Mouse (Mus musculus) forebrain, postnatal 0 days (tissue): ENCODE data around the gene Smap2. TPM values are rescaled to one million over a fixed set of nuclear protein-coding genes. Genes with fewer than 3 reads are reported as not detected.
A peak's percentile ranks its signal among the peaks of the same experiment; 100 is the strongest.

Experiments
- ATAC-seq: fragments of 200-750 bp; cut with Nextera tagmentation; 2 replicates; pipeline ENCODE4 v1.8.0; 2017; ENCODE audit warnings: mild to moderate bottlenecking, moderate library complexity
- DNase-seq: peaks from one replicate; pipeline ENCODE4 v3.0.0-alpha.2; 2015
- H3K27ac ChIP-seq: fragments of 300-500 bp; sonication (generic); 2 replicates; pipeline ENCODE4 v1.5.1; 2014; ENCODE audit warnings: low read depth, mild to moderate bottlenecking, antibody characterized with exemption, low read length, moderate library complexity, mixed read lengths
- H3K27me3 ChIP-seq: fragments of 300-500 bp; sonication (generic); 2 replicates; pipeline ENCODE4 v1.6.1; 2014; ENCODE audit warnings: mild to moderate bottlenecking, low read length, mixed read lengths; ENCODE audit not compliant: insufficient read depth
- H3K36me3 ChIP-seq: fragments of 300-500 bp; sonication (generic); 2 replicates; pipeline ENCODE4 v1.6.1; 2014; ENCODE audit warnings: mild to moderate bottlenecking, moderate library complexity; ENCODE audit not compliant: insufficient read depth
- H3K4me1 ChIP-seq: fragments of 300-500 bp; sonication (generic); 2 replicates; pipeline ENCODE4 v1.6.1; 2014; ENCODE audit warnings: antibody characterized with exemption; ENCODE audit not compliant: insufficient read depth
- H3K4me2 ChIP-seq: fragments of 300-500 bp; sonication (generic); 2 replicates; pipeline ENCODE4 v1.6.1; 2014; ENCODE audit warnings: low read depth, mild to moderate bottlenecking, moderate library complexity
- H3K4me3 ChIP-seq: fragments of 300-500 bp; sonication (generic); 2 replicates; pipeline ENCODE4 v1.5.1; 2014; ENCODE audit warnings: low read depth, low read length, mixed read lengths
- H3K9ac ChIP-seq: fragments of 300-500 bp; sonication (generic); 2 replicates; pipeline ENCODE4 v1.6.1; 2014; ENCODE audit warnings: mild to moderate bottlenecking
- H3K9me3 ChIP-seq: fragments of 300-500 bp; sonication (generic); 2 replicates; pipeline ENCODE4 v1.6.1; 2016; ENCODE audit warnings: low read length
- CTCF ChIP-seq: sonication (generic); IDR thresholded peaks from 2 replicates; pipeline ENCODE4 v1.5.1; 2016; ENCODE audit warnings: antibody characterized with exemption, control low read depth, low read depth
- WGBS: fragments of 180-500 bp; shearing (Covaris S2); extraction: QIAGEN DNeasy Blood & Tissue Kit; methylation state at CpG from one replicate; pipeline ENCODE4 v1.1.7; 2014; 5-methylcytosine and 5-hydroxymethylcytosine counted together
- polyA plus RNA-seq: library from polyadenylated mRNA; unstranded; fragments of >200 nt; fragmentation: Nextera tagmentation; extraction: Ambion mirVana; gene quantifications from 2 replicates; pipeline ENCODE4 v1.2.1, GENCODE M21; 2015
- total RNA-seq: library from RNA; depleted of rRNA; stranded (reverse); fragments of >200 nt; gene quantifications from 2 replicates; pipeline ENCODE4 v1.2.3, GENCODE M21; 2014

Smap2 gene
- total and polyA plus RNA-seq, 2 experiments from 2014 or later = 49.7 to 92.0 TPM

DNA sequence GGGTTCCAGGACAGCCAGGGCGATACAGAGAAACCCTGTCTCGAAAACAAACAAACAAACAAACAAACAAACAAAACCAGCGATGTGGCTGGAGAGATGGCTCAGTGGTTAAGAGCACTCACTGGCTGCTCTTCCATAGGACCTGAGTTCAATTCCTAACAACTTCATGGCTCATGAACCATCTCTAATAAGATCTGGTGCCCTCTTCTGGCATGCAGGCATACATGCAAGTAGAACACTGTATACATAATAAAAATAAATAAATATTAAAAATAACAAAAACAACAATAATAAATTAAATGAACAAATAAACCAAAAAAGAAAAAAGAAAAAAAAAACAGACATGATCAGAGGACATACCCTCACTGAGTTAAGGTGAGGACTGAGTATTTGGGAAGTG is 12.6 kb upstream of the Smap2 start:
- Histone ChIP-seq H3K4me1 (no peaks in the 10 kb centered on the region), H3K27me3 (no peaks in the 10 kb centered on the region), H3K27ac (no peak overlapping the region), H3K9ac (no peak overlapping the region), H3K36me3 (no peaks in the 10 kb centered on the region), H3K4me2 (no peak overlapping the region), H3K9me3 (no peaks in the 10 kb centered on the region), H3K4me3 (no peak overlapping the region)
- WGBS = 82% methylated on average over 3 of the region's 3 CpGs
- peak; percentile 28; the same call in 1 of the 2 replicates for TF ChIP-seq CTCF
- ATAC-seq (no peak), DNase-seq (no peak)

- no peaks in the 10 kb centered on the region for H3K36me3 ChIP-seq
- peak; percentile 81 for TF ChIP-seq CTCF
- no peaks in the 10 kb centered on the region for H3K27me3 ChIP-seq
- no peak overlapping the region for H3K9ac ChIP-seq
- H3K4me2 ChIP-seq = no peak overlapping the region
- H3K4me1 ChIP-seq = no peaks in the 10 kb centered on the region
- H3K27ac ChIP-seq = no peak overlapping the region
- DNase-seq (peak; percentile 65), ATAC-seq (peak; percentile 12; the same call in 1 of the 2 replicates)
- no peaks in the 10 kb centered on the region for H3K9me3 ChIP-seq
- no peak overlapping the region for H3K4me3 ChIP-seq
- 20% methylated on average over 14 of the region's 14 CpGs for WGBS
Observed at GRCm38 (mm10) chr4:121028659-121029392, 11.8 kb upstream of the Smap2 start.

DNA sequence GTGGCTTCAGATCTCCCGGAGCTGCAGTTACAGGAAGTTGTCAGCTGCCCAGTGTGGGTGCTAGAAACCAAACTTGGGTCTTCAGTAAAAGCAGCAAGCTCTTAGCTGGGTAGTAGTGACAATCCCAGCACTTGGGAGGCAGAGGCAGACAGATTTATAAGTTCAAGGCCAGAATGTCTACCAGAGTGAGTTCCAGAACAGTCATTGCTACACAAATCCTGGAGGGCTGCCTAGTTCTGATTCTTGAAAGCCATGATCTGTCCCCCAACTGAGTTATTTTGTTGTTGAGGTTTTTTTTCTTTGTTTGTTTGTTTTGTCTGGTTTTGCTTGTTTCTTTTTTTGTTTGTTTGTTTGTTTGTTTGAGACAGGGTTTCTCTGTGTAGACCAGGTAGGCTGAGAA is 11.1 kb upstream of the Smap2 start:
- TF ChIP-seq CTCF = no peak
- ATAC-seq = no peak
- H3K4me2 ChIP-seq = no peak overlapping the region

GRCm38 (mm10) chr4:121025681-121026080 is 8.6 kb upstream of the Smap2 start:
- WGBS = 66% methylated on average over 2 of the region's 2 CpGs
- no peaks in the 10 kb centered on the region for H3K27me3 ChIP-seq
- no peak for TF ChIP-seq CTCF
- ATAC-seq = no peak
- no peaks in the 10 kb centered on the region for H3K9me3 ChIP-seq
- no peak for DNase-seq
- H3K36me3 ChIP-seq = no peaks in the 10 kb centered on the region
- H3K9ac ChIP-seq = no peak overlapping the region
- no peaks in the 10 kb centered on the region for H3K4me1 ChIP-seq
- no peak overlapping the region for H3K27ac ChIP-seq
- no peak overlapping the region for H3K4me2 ChIP-seq
- H3K4me3 ChIP-seq = no peak overlapping the region

More for the DNA sequence above, 11.1 kb upstream of the Smap2 start:
- Histone ChIP-seq H3K4me3 (no peak overlapping the region), H3K4me1 (no peaks in the 10 kb centered on the region), H3K9ac (no peak overlapping the region), H3K9me3 (no peaks in the 10 kb centered on the region), H3K27me3 (no peaks in the 10 kb centered on the region), H3K27ac (no peak overlapping the region), H3K36me3 (no peaks in the 10 kb centered on the region)
- 80% methylated on average over 1 of the region's 1 CpGs for WGBS
- DNase-seq = no peak

- no peaks in the 10 kb centered on the region for H3K9me3 ChIP-seq
- no peaks in the 10 kb centered on the region for H3K36me3 ChIP-seq
- ATAC-seq (no peak), DNase-seq (no peak)
- no peak for TF ChIP-seq CTCF
- no peaks in the 10 kb centered on the region for H3K4me1 ChIP-seq
- no peaks in the 10 kb centered on the region for H3K27me3 ChIP-seq
- no peak overlapping the region for H3K4me3 ChIP-seq
- H3K4me2 ChIP-seq = no peak overlapping the region
- WGBS = 79% methylated on average over 2 of the region's 2 CpGs
- H3K9ac ChIP-seq = no peak overlapping the region
- no peak overlapping the region for H3K27ac ChIP-seq
Observed at GRCm38 (mm10) chr4:121023941-121024340, 6.9 kb upstream of the Smap2 start.

DNA sequence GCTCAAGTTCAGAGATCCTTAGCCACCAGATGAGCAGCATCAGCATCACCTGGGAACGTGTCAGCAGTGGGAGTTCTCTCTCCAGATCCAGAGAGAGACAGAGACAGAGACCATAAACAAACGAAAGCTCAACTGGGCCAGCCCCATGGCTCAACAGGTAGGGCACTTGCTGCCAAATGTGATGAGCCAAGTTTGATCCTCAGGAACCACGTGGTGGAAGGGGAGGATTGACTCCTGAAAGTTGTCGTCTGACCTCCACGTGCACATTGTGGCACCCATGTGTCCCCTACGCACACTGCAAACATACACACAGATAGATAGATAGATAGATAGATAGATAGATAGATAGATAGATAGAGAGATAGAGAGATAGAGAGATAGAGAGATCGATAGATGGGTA is 6.4 kb upstream of the Smap2 start:
- no peak overlapping the region for H3K4me3 ChIP-seq
- H3K36me3 ChIP-seq = no peaks in the 10 kb centered on the region
- no peaks in the 10 kb centered on the region for H3K4me1 ChIP-seq
- H3K27me3 ChIP-seq = no peaks in the 10 kb centered on the region
- no peak overlapping the region for H3K9ac ChIP-seq
- no peak for TF ChIP-seq CTCF
- ATAC-seq (no peak), DNase-seq (no peak)
- WGBS = 90% methylated on average over 7 of the region's 7 CpGs
- H3K9me3 ChIP-seq = no peaks in the 10 kb centered on the region
- no peak overlapping the region for H3K4me2 ChIP-seq
- H3K27ac ChIP-seq = no peak overlapping the region

DNA sequence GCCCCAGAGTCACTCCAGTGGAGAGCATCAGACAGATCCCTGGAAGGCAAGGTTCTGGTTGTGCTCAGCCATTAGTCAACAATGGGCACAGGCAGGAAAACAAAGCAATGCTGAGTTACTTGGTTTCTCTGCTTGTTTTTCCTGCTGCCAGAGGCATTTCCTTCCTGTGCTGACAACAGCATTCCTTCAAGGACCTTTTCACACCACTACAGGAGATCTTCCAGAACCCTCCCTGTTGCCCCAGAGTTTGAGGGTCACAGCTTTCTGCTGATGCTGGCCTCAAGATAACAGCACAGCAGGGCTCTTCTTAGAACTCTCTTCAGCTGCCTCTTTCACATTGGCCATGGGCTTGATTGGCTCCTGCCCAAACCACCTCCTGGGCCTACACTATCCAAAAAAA is 4.9 kb upstream of the Smap2 start:
- H3K4me3 ChIP-seq = no peak overlapping the region
- H3K4me2 ChIP-seq = no peak overlapping the region
- no peak overlapping the region for H3K27ac ChIP-seq
- no peaks in the 10 kb centered on the region for H3K4me1 ChIP-seq
- H3K27me3 ChIP-seq = no peaks in the 10 kb centered on the region
- TF ChIP-seq CTCF = no peak
- ATAC-seq (no peak), DNase-seq (no peak)
- H3K9me3 ChIP-seq = no peaks in the 10 kb centered on the region
- no peak overlapping the region for H3K9ac ChIP-seq
- no peaks in the 10 kb centered on the region for H3K36me3 ChIP-seq
